Mouse (Mus musculus): ENCODE measurements around the gene Trim26.

DNA sequence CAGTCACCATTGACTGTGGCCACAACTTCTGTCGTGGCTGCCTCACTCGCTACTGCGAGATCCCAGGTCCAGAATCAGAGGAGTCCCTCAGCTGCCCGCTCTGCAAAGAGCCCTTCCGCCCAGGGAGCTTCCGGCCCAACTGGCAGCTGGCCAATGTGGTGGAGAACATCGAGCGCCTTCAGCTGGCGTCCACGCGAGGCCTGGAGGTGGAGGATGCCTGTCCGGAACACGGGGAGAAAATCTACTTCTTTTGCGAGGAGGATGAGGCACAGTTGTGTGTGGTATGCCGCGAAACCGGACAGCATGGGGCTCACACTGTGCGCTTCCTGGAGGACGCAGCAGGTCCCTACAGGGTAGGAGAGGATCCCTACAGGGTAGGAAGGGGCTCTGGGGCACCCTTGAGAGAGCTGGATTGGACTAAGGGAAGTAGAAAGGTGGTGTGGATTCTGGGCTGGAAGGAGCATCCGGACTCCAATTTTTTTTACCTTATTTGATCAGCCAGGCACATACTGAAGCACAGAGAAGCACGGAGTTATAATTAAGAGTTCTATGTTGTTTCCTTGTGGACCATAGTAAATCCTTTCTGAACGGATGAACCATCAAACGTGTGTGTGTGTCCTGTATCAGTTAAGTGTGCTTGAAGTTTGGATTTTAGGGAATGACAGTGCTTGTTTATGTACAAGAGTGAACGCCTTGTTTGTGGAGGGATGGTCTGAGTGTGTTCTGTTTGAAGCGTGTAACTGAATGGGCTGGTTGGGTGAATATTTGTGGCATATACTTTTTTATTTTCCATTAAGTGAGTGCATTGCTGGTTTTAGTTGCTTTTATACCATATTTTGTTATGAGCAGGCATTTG is 33.2 kb downstream of the Trim26 start:
- TF ChIP-seq CTCF (IDR thresholded peaks at IDR 0.05; ENCODE audit: borderline replicate concordance, insufficient read depth, low read length) (no peak), POLR2A (IDR thresholded peaks at IDR 0.05; ENCODE audit: low read depth, low read length) (no peak)
